Mouse (Mus musculus) heart, embryonic 12.5 days (tissue): ENCODE measurements around the gene Akap13. TPM values are rescaled to one million over a fixed set of nuclear protein-coding genes. Genes with fewer than 3 reads are reported as not detected.
A peak's percentile ranks its signal among the peaks of the same experiment; 100 is the strongest.

Experiments used
- ATAC-seq: fragments of 200-750 bp; cut with Nextera tagmentation; 2 replicates; pipeline ENCODE4 v1.8.0; 2017; ENCODE audit warnings: moderate TSS enrichment, moderate library complexity; ENCODE audit not compliant: insufficient number of reproducible peaks, low FRiP score
- H3K27ac ChIP-seq: fragments of 300-500 bp; sonication (generic); 2 replicates; pipeline ENCODE4 v1.5.1; 2016; ENCODE audit warnings: mild to moderate bottlenecking, moderate library complexity; ENCODE audit not compliant: poor library complexity, severe bottlenecking
- H3K27me3 ChIP-seq: fragments of 300-500 bp; sonication (generic); replicated peaks from 2 replicates; pipeline ENCODE4 v1.6.1; 2016; ENCODE audit warnings: mild to moderate bottlenecking, moderate library complexity
- H3K36me3 ChIP-seq: fragments of 300-500 bp; sonication (generic); 2 replicates; pipeline ENCODE4 v1.6.1; 2016; ENCODE audit warnings: mild to moderate bottlenecking, moderate library complexity
- H3K4me1 ChIP-seq: fragments of 300-500 bp; sonication (generic); replicated peaks from 2 replicates; pipeline ENCODE4 v1.6.1; 2016; ENCODE audit warnings: mild to moderate bottlenecking
- H3K4me2 ChIP-seq: fragments of 300-500 bp; sonication (generic); 2 replicates; pipeline ENCODE4 v1.6.1; 2016; ENCODE audit warnings: mild to moderate bottlenecking, moderate library complexity
- H3K4me3 ChIP-seq: fragments of 300-500 bp; sonication (generic); 2 replicates; pipeline ENCODE4 v1.5.1; 2016; ENCODE audit warnings: mild to moderate bottlenecking
- H3K9ac ChIP-seq: fragments of 300-500 bp; sonication (generic); 2 replicates; pipeline ENCODE4 v1.6.1; 2016; ENCODE audit warnings: mild to moderate bottlenecking, moderate library complexity
- H3K9me3 ChIP-seq: fragments of 300-500 bp; sonication (generic); replicated peaks from 2 replicates; pipeline ENCODE4 v1.6.1; 2016; ENCODE audit warnings: mild to moderate bottlenecking, moderate library complexity
- WGBS: fragments of 180-500 bp; shearing (Covaris S2); methylation state at CpG from one replicate; pipeline ENCODE4 v1.1.7; 2016; 5-methylcytosine and 5-hydroxymethylcytosine counted together
- polyA plus RNA-seq: library from polyadenylated mRNA; unstranded; fragments of >200 nt; fragmentation: Nextera tagmentation; extraction: Ambion mirVana; gene quantifications from 2 replicates; pipeline ENCODE4 v1.2.1, GENCODE M21; 2016

Akap13 gene
- polyA plus RNA-seq, 1 experiment from 2014 or later = 66.9 TPM

GRCm38 (mm10) chr7:75460290-75460689 is 5.0 kb downstream of the Akap13 start:
- Histone ChIP-seq H3K9me3 (no peaks in the 10 kb centered on the region), H3K36me3 (no peaks in the 10 kb centered on the region), H3K9ac (no peak overlapping the region), H3K27me3 (no peaks in the 10 kb centered on the region), H3K4me3 (no peak overlapping the region), H3K4me2 (no peak overlapping the region), H3K4me1 (peaks cover 43% of the 10 kb centered on the region), H3K27ac (0 out of 2 replicates have a peak overlapping the region, but pooled peaks have one; percentile 1)
- WGBS = 69% methylated on average over 1 of the region's 1 CpGs
- ATAC-seq = no peak

DNA sequence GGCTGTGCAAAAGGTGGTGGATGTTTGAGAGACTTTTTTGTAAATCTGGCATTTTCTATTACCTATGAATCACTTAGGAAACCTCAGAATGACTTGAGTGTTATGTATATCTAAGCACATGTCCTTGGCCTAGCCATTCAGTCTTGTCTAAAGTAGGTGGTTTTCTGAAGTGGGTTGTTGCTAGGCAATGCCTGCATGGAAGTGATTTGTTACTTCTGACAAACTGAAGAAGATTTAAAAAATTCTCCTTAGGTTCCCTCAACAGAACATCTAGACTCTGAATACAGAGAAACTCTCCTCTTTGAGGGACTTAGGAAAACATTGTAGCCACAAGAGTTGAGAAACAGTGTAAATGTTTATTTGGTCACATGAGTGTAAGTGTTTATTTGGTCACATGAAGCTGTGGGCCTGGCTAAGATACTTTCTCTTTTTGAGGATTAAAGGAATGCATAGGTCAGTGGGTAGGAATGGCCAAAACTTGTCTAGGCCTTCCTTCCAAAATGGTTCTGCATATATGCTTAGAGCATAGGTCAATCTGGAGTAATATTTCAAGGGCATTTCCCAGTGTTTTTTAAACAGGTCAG is 8.3 kb downstream of the Akap13 start:
- peaks cover 46% of the 10 kb centered on the region for H3K4me1 ChIP-seq
- no peaks in the 10 kb centered on the region for H3K27me3 ChIP-seq

GRCm38 (mm10) chr7:75467791-75468190 is 12.5 kb downstream of the Akap13 start:
- Histone ChIP-seq H3K9me3 (no peaks in the 10 kb centered on the region), H3K27me3 (no peaks in the 10 kb centered on the region), H3K4me1 (peaks cover 42% of the 10 kb centered on the region), H3K27ac (0 out of 2 replicates have a peak overlapping the region, but pooled peaks have one; percentile 8), H3K4me3 (no peak overlapping the region), H3K9ac (no peak overlapping the region), H3K36me3 (no peaks in the 10 kb centered on the region), H3K4me2 (no peak overlapping the region)
- ATAC-seq = no peak
- 71% methylated on average over 7 of the region's 7 CpGs for WGBS

More for the DNA sequence above, 8.3 kb downstream of the Akap13 start:
- H3K4me3 ChIP-seq = no peak overlapping the region
- H3K27ac ChIP-seq = no peak overlapping the region
- no peak overlapping the region for H3K4me2 ChIP-seq
- H3K36me3 ChIP-seq = no peaks in the 10 kb centered on the region
- no peak for ATAC-seq
- no peak overlapping the region for H3K9ac ChIP-seq
- no peaks in the 10 kb centered on the region for H3K9me3 ChIP-seq

- Histone ChIP-seq H3K36me3 (no peaks in the 10 kb centered on the region), H3K27ac (0 out of 2 replicates have a peak overlapping the region, but pooled peaks have one; percentile 21), H3K27me3 (no peaks in the 10 kb centered on the region), H3K4me1 (peaks cover 39% of the 10 kb centered on the region), H3K4me3 (no peak overlapping the region), H3K9me3 (no peaks in the 10 kb centered on the region), H3K4me2 (no peak overlapping the region), H3K9ac (no peak overlapping the region)
- 67% methylated on average over 7 of the region's 7 CpGs for WGBS
- no peak for ATAC-seq
Observed at GRCm38 (mm10) chr7:75470318-75470925, 15.1 kb downstream of the Akap13 start.

GRCm38 (mm10) chr7:75472316-75473195 is 17.2 kb downstream of the Akap13 start:
- Histone ChIP-seq H3K4me1 (peaks cover 35% of the 10 kb centered on the region), H3K27me3 (no peaks in the 10 kb centered on the region), H3K9me3 (no peaks in the 10 kb centered on the region), H3K4me2 (no peak overlapping the region), H3K9ac (no peak overlapping the region), H3K27ac (no peak overlapping the region), H3K36me3 (0 out of 2 replicates have a peak, but pooled peaks cover 2% of the 10 kb centered on the region), H3K4me3 (no peak overlapping the region)
- ATAC-seq = no peak
- WGBS = 78% methylated on average over 7 of the region's 7 CpGs

GRCm38 (mm10) chr7:75473294-75473693 is 18.0 kb downstream of the Akap13 start:
- Histone ChIP-seq H3K9me3 (no peaks in the 10 kb centered on the region), H3K27me3 (no peaks in the 10 kb centered on the region), H3K4me1 (peaks cover 32% of the 10 kb centered on the region), H3K27ac (no peak overlapping the region), H3K9ac (no peak overlapping the region), H3K36me3 (0 out of 2 replicates have a peak, but pooled peaks cover 2% of the 10 kb centered on the region), H3K4me3 (no peak overlapping the region), H3K4me2 (no peak overlapping the region)
- no peak for ATAC-seq
- 85% methylated on average over 1 of the region's 1 CpGs for WGBS

- Histone ChIP-seq H3K27ac (no peak overlapping the region), H3K4me3 (no peak overlapping the region), H3K9me3 (no peaks in the 10 kb centered on the region), H3K27me3 (no peaks in the 10 kb centered on the region), H3K4me1 (peaks cover 29% of the 10 kb centered on the region), H3K9ac (no peak overlapping the region), H3K4me2 (no peak overlapping the region), H3K36me3 (0 out of 2 replicates have a peak, but pooled peaks cover 2% of the 10 kb centered on the region)
- 87% methylated on average over 1 of the region's 1 CpGs for WGBS
- ATAC-seq = no peak
Observed at GRCm38 (mm10) chr7:75474064-75474463, 18.7 kb downstream of the Akap13 start.

DNA sequence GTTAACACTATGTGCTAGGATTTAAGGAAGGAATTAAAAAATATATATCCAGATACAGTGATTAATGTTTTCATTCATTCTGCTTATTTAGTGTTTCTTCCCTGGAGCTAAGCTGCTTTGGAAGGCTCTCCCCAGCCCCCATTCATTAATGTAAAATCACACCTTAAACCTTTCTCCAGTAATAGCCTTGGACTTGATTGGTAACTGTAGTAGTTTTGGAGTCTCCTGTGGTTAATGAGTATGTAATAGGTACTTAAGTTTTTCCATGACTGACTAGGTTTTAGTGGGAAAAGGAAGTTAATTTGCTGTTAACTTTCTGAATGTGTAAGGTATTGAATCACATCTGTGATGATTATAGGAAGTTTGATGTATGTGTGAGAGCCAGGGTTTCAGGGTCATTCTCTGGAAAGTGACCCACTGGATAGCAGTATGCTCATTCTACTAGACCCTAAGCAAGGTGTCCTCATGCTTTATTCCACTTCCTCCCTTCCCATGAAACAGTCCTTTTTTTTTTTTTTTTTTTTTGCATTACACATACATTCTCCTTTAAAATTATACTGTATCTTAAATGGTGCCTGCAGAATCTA is 19.3 kb downstream of the Akap13 start:
- Histone ChIP-seq H3K4me1 (peaks cover 27% of the 10 kb centered on the region), H3K4me3 (no peak overlapping the region), H3K36me3 (0 out of 2 replicates have a peak, but pooled peaks cover 2% of the 10 kb centered on the region), H3K27me3 (no peaks in the 10 kb centered on the region), H3K27ac (no peak overlapping the region), H3K9me3 (no peaks in the 10 kb centered on the region), H3K4me2 (no peak overlapping the region), H3K9ac (no peak overlapping the region)
- ATAC-seq = no peak

GRCm38 (mm10) chr7:75478060-75478459 is 22.7 kb downstream of the Akap13 start:
- 69% methylated on average over 2 of the region's 2 CpGs for WGBS
- no peak overlapping the region for H3K4me2 ChIP-seq
- ATAC-seq = no peak

DNA sequence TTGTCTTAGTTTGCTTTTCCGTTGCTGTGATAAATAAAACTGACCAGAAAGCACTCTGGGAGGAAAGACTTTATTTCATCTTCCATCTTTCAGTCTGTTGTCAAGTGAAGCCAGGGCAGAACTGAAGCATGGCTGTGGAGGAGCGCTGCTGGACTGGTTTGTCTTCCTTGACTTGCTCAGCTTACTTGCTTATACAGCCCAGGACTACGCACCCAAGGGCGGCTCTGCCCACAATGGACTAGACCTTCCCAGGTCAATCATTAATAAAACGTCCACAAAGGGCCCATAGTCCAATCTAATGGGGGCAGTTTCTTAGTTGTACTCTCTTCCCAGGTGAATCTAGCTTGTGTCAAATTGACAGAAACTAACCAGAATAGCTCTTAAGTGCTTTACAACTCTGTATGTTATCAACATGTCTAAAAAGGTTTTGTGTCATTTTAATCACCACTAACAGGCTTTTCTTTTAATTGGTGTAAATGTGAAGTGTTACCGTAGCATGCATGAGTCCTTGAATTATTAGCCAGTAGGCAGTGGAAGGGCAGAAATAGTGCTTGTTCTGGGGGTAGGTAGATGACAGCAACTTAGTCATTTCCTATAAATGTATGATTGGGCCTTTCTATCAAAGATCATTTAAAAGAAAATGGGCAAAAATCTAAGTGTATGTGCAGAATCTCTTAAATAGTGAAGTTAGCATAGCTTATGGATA is 25.5 kb downstream of the Akap13 start:
- no peak overlapping the region for H3K27ac ChIP-seq
- H3K4me2 ChIP-seq = no peak overlapping the region
- ATAC-seq = no peak
- H3K9ac ChIP-seq = no peak overlapping the region
- peaks cover 28% of the 10 kb centered on the region for H3K4me1 ChIP-seq
- no peaks in the 10 kb centered on the region for H3K9me3 ChIP-seq
- H3K36me3 ChIP-seq = 0 out of 2 replicates have a peak, but pooled peaks cover 6% of the 10 kb centered on the region
- H3K4me3 ChIP-seq = no peak overlapping the region
- no peaks in the 10 kb centered on the region for H3K27me3 ChIP-seq
- WGBS = 83% methylated on average over 6 of the region's 6 CpGs

More at GRCm38 (mm10) chr7:75478060-75478459, 22.7 kb downstream of the Akap13 start:
- Histone ChIP-seq H3K9me3 (no peaks in the 10 kb centered on the region), H3K36me3 (0 out of 2 replicates have a peak, but pooled peaks cover 6% of the 10 kb centered on the region), H3K27me3 (no peaks in the 10 kb centered on the region), H3K27ac (no peak overlapping the region), H3K9ac (no peak overlapping the region), H3K4me1 (peaks cover 27% of the 10 kb centered on the region), H3K4me3 (no peak overlapping the region)
